Mouse (Mus musculus): Measurements from ENCODE around the gene Crim1.
A peak's percentile ranks its signal among the peaks of the same experiment; 100 is the strongest.

Gene Crim1

DNA sequence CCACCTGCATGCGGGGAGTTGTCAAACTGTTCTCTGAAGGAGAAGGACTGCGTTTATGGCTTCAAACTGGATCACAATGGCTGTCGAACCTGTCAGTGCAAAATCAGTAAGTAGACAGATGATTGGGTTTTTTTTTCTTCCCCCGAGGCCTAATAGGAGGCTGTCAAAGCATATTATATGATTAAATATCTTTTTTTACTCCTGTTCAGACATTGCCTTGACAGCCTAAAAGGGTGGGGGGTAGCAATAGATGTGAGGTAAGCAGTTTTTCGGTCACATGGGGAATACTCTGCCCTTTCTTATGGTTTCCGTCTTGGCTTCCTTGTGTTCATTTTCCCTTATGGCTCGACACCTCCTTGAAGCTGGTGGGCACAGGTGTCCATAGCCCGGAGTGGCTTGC lies 135.2 kb downstream of the Crim1 start:
- no peak for DNase-seq

- no peak for DNase-seq
These were observed 143.6 kb downstream of the Crim1 start for GRCm38 (mm10) chr17:78343688-78344087.

GRCm38 (mm10) chr17:78347111-78347801 lies 147.2 kb downstream of the Crim1 start:
- no peak for DNase-seq

DNA sequence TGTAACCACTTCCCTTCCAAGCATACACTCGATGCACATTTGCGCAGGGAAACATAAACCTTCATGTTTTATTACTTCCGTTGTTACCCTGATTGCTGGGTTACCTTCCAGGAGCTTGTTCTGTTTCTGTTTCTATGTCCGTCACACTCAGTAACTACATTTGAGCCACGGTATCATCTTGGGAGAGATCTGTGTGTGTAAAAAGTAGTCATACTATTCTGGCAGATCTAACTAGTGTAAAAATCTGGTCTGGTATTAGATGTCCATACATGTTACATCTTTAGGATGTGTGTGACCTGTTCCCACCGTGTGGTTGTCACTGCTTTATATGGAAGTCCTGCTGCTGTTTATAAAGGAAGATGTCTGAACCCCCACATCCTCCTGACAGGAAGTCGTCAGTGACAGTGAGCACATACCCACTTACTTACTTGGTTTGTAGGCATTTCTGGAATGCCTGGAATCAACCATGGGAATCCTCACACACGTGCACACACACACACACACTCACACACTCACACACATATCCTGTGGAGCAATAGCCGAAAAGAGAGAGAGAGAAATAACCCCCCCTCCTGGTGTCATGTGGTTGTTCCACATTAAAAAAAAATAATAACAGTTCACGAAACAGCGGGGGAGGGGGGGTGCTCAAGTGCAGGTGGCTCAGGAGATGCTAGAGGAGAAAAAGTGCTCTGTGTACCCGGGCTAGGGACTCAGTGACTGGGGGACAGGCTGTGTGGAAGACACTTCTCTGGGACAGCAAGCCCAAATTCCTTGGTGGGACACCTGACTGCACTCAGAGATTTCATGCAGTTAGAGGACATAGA lies 151.8 kb downstream of the Crim1 start:
- DNase-seq, result peak; percentile 78

DNA sequence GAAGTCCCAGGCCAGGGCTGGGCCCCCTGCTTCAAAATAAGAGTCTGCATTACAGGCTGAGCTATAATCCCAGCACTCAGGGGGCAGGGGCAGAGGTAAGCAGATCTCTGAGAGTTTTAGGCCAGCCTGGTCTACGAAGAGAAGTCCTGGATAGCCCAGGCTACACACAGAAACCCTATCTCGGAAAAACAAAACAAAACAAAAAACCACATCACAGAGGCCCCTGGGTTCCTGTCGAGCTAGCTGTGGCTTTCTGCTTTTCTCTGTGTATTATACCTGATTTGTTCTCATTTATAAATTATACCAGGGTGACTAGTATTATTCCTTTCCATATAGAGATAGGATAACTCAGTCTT lies 152.4 kb downstream of the Crim1 start:
- DNase-seq, result no peak

- no peak for DNase-seq
These were observed 154.4 kb downstream of the Crim1 start for GRCm38 (mm10) chr17:78354411-78354810.

DNA sequence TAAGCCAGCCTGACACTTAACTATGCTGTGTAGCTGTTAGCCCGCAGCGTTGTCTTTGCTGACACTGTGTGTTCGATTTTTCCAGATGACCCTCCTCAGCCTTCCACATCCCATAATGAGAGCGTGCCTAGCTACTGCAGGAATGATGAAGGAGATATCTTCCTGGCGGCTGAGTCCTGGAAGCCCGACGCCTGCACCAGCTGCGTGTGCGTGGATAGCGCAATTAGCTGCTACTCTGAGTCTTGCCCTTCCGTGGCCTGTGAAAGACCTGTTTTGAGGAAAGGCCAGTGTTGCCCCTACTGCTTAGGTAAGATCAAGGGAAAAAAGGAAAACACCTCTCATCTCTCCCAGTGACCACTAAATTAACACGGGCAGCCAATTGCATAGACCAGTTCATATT lies 154.8 kb downstream of the Crim1 start:
- DNase-seq, result no peak

DNA sequence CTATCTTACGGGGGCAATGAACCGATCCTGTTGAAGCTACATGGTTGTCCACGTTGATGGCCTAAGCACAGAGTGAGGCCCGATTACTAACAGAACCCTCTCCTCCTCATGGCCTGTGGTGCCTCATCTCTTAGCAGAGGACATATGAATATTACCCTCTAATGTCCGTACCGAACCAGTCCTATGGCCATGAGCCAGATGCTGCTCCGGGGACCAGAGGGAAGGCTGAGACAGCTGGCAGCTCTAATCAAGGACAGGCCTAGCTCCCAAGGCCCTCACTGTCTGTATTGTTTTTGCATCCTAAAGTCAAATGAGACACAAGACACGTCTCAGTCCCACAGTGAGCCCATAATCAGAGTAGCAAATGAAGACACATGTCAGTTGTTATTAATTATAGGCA lies 155.6 kb downstream of the Crim1 start:
- DNase-seq, result no peak

- DNase-seq, result no peak
These were observed 157.7 kb downstream of the Crim1 start for GRCm38 (mm10) chr17:78357753-78358152.

DNA sequence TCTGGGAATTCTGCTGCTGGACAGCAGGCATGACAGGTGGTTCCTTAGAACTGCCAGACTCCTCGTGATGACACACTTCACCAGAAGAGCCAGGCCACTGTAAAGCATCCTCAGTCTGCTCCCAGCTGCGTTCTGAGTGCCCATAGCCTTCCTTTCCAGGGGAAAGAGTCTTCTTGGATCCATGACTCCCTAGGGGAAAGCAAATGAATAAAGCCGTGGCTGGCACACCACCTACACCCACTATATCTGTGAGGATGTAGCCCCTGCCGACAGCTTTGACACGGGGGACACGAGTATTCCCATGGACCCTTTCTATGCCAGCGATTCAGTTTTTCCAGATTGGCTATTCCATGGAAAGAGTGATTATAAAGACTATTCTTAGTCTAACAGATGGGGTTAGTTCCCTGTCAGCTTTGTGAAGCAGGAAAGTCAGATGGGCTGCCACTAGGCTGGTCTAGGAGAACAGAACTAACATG lies 158.2 kb downstream of the Crim1 start:
- no peak for DNase-seq

GRCm38 (mm10) chr17:78361939-78362728 lies 162.1 kb downstream of the Crim1 start:
- peak; percentile 72 for DNase-seq

DNA sequence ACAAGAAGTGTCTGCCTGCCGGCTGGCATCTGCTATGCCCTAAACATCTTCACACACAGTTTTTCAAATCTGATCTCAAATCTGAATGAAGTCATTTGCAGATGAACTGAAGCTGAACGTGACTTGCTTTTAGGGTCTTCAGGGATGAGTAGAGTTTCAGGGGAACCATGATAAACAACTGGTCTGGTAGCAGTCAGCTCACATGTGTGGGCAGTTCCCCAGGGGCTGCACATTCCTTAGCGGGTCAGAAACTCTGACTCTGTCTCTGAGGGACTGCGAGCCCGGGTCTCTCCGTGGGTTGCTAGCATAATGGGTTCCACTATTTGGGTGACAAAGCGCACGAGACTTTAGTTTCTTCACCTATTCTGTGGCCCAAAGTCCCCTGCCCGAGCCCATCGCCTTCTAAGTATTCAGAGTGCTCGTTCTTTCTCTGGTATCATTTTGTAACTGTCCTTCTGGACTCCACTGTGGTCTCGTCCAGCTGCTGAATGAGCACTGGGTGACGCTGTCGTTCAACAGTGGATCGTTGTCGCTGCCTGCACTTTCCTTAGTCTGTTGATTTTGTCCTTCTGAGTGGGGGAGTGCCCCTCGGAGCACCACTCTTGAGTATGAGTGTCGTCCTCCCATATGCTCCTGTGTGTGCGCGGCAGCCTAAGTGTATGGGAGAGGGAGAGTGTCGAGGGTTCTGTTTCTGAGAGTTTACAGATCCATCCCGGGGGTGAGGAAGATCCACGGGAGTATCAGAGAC lies 164.7 kb downstream of the Crim1 start:
- no peak for DNase-seq

- no peak for DNase-seq
These were observed 166.0 kb downstream of the Crim1 start for GRCm38 (mm10) chr17:78366070-78366469.

DNA sequence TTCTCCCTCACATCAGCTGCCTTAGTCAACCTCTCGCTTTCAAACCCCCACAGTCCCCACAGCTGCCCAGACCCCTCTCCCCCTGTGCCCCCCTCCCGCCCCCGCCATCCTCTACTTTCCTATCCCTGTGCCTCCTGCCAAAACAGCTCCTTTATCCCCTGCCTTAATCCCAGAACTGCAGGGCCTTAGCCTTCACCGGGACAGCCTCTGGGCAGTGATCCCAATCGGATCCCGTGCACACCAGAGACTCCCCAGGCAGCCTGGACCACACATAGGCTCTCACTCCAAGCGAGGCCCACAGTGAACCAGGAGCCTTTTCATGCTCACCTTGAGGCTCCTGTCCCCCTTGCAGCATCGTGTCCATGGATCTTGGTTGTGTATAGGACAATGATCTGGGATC lies 168.4 kb downstream of the Crim1 start:
- no peak for DNase-seq

GRCm38 (mm10) chr17:78370445-78370844 lies 170.4 kb downstream of the Crim1 start:
- DNase-seq, result peak; percentile 29

GRCm38 (mm10) chr17:78373174-78373573 lies 173.1 kb downstream of the Crim1 start:
- no peak for DNase-seq

- DNase-seq, result no peak
These were observed 173.8 kb downstream of the Crim1 start for GRCm38 (mm10) chr17:78373849-78374248.

- DNase-seq, result no peak
These were observed 174.7 kb downstream of the Crim1 start for GRCm38 (mm10) chr17:78374756-78375155.

GRCm38 (mm10) chr17:78376587-78376986 lies 176.5 kb downstream of the Crim1 start:
- DNase-seq, result no peak

DNA sequence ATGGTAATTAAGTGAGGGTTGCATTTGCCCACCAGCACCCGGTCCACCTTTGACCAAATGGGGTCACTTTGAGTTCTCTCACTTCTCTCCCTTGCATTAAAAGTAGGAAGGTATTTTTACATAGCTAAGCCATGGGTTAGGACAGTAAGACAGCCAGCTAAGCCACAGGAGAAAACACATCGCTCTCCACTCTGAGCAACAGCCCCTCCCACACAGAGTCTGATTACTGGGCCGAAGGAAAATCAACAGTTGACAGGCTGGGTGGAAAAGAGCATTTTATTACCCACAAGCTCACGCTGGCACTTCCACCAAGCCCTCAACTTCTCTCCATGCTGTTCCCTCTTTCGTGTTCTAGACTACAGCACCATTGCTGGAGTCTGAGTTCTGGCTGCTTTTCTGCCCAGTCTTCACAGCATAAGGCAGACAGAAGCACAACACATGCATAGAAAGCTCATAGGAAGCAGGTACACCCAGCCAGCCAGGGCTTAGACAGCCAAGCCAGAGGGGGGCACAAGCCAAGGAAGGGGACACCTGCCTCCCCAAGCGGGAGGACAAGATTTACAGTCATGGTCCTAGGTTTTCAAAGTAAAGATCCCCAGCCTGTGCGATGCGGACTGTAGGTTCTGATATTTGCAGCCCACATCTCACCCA lies 179.2 kb downstream of the Crim1 start:
- no peak for DNase-seq

GRCm38 (mm10) chr17:78379730-78380245 lies 179.7 kb downstream of the Crim1 start:
- no peak for DNase-seq

GRCm38 (mm10) chr17:78382321-78382720 lies 182.3 kb downstream of the Crim1 start:
- no peak for DNase-seq
